Mouse (Mus musculus) E14TG2a.4 (cell line): ENCODE data around the gene Kif20b.

Experiments
- CTCF ChIP-seq: conservative IDR thresholded peaks from 2 replicates; pipeline ENCODE4 v1.5.1; 2014; ENCODE audit warnings: low read length
- POU5F1 ChIP-seq: IDR thresholded peaks from 2 replicates; pipeline ENCODE4 v1.6.1; 2014; ENCODE audit warnings: low read length, borderline replicate concordance

DNA sequence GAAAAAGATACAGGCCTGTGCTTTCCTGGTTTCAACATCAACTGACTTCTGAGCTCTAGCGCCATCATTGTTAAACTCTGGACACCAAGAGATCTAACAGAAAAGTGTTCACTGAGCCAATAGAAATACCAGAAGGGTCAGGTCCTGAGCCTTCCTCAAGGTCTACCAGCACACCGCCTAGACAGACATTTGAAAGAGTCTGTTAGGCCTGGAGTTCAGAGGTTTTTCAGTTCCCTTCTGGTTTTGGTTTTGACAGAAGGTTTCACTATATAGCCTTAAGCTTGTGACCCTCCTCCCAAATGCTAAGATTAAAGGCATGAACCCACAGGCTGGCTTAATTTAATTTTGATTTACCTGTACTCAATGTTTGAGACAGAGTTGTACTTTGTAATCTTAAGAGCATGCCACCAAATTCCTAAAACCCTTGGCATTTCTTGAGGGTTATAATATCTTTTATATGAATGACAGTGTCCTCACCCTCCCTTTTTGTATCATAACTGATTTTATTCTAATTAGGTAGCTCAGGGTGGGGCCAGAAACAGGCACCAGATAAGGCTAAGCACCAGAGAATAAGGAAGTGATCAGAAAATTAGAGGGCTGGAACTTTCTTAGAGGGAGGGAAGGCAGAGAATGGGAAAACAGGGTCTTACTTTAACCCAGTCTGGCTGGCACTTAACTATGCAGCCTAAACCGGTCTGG lies 38.5 kb upstream of the Kif20b start:
- TF ChIP-seq CTCF (no peak), POU5F1 (no peak)
